Mouse (Mus musculus): ENCODE measurements around the gene Ccr9. TPM values are rescaled to one million over a fixed set of nuclear protein-coding genes. Genes with fewer than 3 reads are reported as not detected.
"Not testable (repeated sequence)": the region's sequence is repeated elsewhere in the genome, so short reads cannot be mapped to it uniquely, and the experiment has no call there.

The Ccr9 gene
- total RNA-seq, 2 experiments from 2014 or later, result 0.17 TPM; not detected in 1

GRCm38 (mm10) chr9:123717186-123718008 lies 39.2 kb downstream of the Ccr9 start, which contains the start of gene Lztfl1:
Lztfl1 (minus strand) TSS chr9:123717697.
- DNase-seq, result peak; percentile 97

GRCm38 (mm10) chr9:123722737-123723493 lies 44.7 kb downstream of the Ccr9 start:
- DNase-seq, result no peak

- no peak for DNase-seq
Measured at GRCm38 (mm10) chr9:123731271-123731670, 53.0 kb downstream of the Ccr9 start.

GRCm38 (mm10) chr9:123734133-123734532 lies 55.9 kb downstream of the Ccr9 start:
- no peak for DNase-seq

DNA sequence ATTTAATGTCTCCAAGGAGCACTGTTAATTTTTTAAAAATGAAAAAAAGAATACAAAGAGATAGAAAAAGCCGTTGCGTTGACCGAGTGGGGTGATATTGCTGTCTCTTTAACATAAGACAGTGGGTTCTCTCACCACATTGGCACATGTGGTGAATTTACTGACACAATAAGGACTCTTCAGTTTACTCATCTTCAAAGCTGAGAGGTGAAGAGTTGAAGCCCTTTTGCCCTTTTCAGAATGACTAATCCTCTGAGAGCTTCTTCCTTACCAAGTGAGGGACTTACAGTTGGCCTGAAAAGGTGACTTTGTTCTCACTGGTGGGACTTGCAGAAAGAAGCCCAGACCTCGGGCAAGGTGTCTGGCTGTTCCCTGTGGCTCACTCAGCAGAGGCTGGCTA lies 62.6 kb downstream of the Ccr9 start:
- DNase-seq, result no peak

DNA sequence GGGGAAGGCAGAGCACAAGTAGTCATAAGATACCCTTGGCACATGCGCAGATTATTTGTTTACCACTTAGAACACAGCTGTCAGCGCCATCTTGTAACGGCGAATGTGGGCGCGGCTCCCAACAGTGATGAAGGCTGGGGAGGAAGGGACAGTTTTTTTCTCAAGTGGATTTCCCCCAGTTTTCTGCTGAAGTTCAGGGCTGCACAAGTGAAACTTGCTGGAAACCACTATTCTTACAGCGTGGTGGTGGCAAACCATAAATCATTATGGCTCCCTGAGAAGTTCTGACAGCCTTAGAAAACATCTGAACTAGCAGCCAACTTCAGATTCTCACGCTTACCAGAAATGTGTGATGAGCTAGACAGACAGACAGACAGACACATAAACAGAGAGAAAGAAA lies 71.4 kb downstream of the Ccr9 start:
- DNase-seq, result not testable (repeated sequence)

- no peak for DNase-seq
Measured at GRCm38 (mm10) chr9:123754333-123754732, 76.1 kb downstream of the Ccr9 start.

DNA sequence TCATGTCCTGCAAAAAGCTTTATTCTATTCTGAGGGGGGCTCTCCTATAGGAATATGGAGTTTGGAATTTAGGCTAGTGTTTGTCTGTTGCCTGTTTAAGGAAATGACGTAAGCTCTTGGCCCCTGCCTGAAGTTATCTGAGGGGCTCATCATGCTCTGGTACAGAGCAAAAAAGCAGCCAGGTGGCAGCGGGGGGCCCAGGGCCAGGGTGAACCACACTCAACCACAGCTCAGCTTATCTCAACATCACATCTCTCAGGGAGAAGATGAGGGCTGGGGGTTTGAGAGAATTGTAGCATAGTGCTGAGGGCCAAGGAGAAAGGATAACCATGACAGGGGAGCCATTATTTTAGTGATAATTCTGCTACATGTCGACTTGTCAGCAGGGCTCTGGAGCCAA lies 78.5 kb downstream of the Ccr9 start:
- DNase-seq, result no peak

GRCm38 (mm10) chr9:123757326-123757725 lies 79.1 kb downstream of the Ccr9 start:
- no peak for DNase-seq

DNA sequence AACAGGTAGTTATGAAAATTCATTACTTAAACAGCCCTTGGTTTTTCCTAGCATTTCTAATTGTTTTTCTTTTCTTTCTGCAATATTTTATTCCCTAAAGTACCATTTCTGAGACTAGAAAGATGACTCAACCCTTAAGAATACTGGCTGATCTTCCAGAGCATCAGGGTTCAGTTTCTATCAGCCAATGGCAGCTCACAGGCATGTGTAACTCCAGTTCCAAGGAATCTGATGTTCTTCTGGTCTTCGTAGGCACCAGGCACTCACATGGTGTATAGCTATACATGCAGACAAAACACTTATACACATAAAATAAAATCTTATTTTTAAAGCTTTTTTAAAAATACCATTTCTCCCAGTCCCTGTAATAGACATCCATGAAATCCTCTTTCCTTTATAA lies 79.9 kb downstream of the Ccr9 start:
- no peak for DNase-seq

DNA sequence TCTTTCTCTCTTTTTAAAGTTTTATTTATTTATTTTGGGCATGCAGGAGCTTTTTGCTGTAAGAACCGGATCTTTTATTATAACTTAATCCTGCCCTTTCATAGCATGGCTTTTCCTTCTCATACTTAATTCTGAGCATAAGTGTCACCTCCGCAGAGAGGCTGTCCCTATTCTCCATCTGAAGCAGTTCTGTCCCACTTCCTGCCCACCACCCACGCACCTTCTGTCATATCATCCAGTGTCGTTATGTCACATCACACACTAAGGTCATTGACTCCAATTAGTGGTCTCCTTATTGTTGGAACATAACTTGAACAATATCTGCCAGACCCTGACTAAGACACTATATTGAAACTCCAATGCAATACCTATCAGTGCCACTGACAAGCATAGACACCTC lies 80.4 kb downstream of the Ccr9 start:
- no peak for DNase-seq

GRCm38 (mm10) chr9:123760806-123761205 lies 82.6 kb downstream of the Ccr9 start:
- no peak for DNase-seq

DNA sequence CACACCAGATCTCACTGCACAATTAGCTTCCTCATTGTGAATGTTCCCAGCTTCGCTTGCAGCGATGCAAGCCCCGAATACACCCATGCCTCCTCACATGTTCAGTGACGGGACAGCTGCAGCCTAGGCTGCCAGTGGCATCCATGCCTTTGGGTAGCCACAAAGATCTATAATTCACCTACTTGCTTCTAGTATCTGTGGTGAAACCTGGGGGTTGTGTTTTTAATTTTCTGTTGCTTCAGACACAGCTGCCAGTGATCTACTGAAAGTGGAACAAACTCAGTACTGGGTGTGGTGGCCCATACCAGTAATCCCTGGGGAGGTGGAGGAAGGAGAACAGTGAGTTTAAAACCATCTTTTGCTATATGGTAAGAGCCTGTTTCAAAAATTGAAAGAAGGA lies 84.6 kb downstream of the Ccr9 start:
- DNase-seq, result no peak

DNA sequence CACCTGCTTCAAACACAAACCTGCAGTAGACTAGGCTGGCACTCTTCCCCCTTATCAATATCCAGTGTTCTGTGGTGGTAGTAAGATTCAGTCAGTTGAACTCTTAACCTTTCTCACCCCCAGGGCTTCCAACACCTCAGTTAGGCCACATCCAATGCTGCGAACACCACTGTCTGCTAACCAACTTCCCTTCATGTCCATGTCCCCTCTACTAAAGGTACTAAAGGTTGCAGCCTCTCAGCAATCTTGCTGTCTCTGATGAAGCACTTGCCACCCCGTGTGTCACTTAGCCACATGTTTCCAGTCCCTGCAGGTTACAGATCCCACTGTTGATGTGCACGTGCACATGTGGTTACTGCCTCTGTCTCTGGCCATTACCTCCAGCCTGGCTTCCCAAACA lies 85.5 kb downstream of the Ccr9 start:
- no peak for DNase-seq

DNA sequence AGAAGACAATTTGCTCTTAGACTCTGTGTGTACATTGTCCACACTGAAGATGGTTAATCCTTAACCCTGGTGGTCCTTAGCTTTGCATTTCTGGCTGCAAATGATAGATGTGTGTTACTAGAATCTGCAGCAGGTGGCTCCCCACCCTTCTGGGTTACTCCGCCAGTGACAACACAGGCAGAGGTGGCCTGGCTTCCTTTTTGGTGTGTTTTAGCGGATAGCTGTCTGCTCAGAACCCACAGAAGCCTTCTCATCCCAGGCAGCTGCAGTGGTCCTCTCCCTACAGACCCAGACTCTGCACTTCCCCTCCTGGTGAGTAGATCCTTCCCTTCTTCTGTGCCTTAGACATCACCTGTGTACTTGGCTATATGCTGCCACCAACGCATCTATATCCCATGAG lies 88.8 kb downstream of the Ccr9 start:
- no peak for DNase-seq

GRCm38 (mm10) chr9:123768443-123768842 lies 90.2 kb downstream of the Ccr9 start:
- DNase-seq, result no peak

GRCm38 (mm10) chr9:123769532-123769931 lies 91.3 kb downstream of the Ccr9 start:
- DNase-seq, result no peak

DNA sequence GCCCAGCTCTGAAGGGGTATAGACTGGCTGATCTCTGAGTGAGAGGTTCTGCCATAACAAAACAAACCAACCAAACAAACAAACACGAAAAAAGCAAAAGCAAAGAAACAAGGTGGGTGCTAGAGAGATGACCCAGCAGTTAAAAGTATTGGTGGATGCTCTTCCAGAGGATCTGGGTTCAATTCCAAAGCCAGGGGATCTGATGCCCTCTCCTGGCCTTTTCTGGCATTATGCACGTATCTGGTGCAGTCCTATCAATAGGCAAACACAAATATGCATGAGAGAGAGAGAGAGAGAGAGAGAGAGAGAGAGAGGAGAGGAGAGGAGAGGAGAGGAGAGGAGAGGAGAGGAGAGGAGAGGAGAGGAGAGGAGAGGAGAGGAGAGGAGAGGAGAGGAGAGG lies 95.1 kb downstream of the Ccr9 start:
- DNase-seq, result not testable (repeated sequence)

GRCm38 (mm10) chr9:123788855-123789529 lies 110.8 kb downstream of the Ccr9 start:
- peak; percentile 10 for DNase-seq

- DNase-seq, result peak; percentile 64
Measured at GRCm38 (mm10) chr9:123796174-123796573, 117.9 kb downstream of the Ccr9 start.

- no peak for DNase-seq
Measured at GRCm38 (mm10) chr9:123801527-123801926, 123.3 kb downstream of the Ccr9 start.

DNA sequence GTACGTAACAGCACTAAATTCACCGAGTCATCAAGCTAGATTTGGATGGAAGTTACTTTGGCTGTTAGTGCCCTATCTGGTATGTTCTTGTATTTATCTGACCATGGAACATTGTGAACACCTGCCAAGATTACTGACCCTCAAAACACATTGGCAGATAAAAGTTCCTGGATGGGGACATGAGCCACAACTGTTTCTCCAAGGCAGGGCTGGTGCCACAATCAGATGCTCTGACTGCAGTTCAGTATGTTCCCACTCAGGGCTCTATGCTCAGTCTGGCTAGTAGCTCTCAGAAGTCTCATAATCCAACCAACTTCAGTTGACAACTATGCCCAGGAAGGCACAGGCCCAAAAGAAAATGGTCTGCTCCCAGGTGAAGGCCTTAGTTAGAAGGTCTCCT lies 124.2 kb downstream of the Ccr9 start:
- DNase-seq, result no peak

GRCm38 (mm10) chr9:123802896-123803295 lies 124.7 kb downstream of the Ccr9 start:
- DNase-seq, result no peak
